Mouse (Mus musculus) liver (tissue): ENCODE data around the gene Gmppb.

Experiments used
- DNase-seq: peaks from one replicate; pipeline ENCODE4 v3.0.0-alpha.2; 2020; ENCODE audit warnings: mixed read lengths

The Gmppb gene

DNA sequence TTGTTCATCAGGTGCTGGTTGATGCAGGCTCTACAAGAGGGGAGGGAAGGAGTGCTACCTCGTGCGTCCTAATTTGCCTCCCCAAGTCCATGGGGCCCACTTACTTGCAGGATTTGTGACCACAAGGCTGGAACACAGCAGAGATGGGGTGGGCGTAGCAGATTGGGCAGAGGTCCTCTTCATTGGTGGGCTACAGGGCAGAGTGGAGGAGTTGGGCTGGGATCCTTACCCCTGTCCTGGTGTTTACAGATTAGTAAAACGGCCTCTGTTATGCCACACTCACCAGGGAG lies 2.8 kb downstream of the Gmppb start:
- DNase-seq: no peak

- DNase-seq: no peak
Measured at GRCm38 (mm10) chr9:108052411-108052810, 3.4 kb downstream of the Gmppb start.

GRCm38 (mm10) chr9:108052885-108053664 lies 4.0 kb downstream of the Gmppb start, which contains the start of gene Amigo3:
TSS of gene Amigo3 (plus strand) at chr9:108053159.
- peak; percentile 96 for DNase-seq

DNA sequence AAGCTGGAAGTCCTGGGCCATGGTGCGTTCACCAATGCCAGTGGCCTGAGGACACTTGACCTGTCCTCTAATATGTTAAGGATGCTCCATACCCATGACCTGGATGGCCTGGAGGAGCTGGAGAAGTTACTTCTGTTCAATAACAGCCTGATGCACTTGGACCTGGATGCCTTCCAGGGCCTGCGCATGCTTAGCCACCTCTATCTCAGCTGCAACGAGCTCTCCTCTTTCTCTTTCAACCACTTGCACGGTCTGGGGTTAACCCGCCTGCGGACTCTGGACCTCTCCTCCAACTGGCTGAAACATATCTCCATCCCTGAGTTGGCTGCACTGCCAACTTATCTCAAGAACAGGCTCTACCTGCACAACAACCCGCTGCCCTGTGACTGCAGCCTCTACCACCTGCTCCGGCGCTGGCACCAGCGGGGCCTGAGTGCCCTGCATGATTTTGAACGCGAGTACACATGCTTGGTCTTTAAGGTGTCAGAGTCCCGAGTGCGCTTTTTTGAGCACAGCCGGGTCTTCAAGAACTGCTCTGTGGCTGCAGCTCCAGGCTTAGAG lies 4.7 kb downstream of the Gmppb start:
- DNase-seq: no peak

DNA sequence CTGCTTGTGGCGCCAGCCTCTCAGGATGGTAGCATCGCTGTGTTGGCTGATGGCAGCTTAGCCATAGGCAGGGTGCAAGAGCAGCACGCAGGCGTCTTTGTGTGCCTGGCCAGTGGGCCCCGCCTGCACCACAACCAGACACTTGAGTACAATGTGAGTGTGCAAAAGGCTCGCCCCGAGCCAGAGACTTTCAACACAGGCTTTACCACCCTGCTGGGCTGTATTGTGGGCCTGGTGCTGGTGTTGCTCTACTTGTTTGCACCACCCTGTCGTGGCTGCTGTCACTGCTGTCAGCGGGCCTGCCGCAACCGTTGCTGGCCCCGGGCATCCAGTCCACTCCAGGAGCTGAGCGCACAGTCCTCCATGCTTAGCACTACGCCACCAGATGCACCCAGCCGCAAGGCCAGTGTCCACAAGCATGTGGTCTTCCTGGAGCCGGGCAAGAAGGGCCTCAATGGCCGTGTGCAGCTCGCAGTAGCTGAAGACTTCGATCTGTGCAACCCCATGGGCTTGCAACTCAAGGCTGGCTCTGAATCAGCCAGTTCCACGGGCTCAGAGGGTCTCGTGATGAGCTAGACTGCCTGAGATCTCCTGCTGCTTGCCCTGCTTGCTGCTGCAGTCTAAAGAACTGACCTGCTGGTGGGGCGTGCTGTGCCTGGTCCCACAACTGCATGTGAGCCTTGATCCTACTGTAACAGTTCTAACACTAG lies 5.4 kb downstream of the Gmppb start:
- DNase-seq: no peak

DNA sequence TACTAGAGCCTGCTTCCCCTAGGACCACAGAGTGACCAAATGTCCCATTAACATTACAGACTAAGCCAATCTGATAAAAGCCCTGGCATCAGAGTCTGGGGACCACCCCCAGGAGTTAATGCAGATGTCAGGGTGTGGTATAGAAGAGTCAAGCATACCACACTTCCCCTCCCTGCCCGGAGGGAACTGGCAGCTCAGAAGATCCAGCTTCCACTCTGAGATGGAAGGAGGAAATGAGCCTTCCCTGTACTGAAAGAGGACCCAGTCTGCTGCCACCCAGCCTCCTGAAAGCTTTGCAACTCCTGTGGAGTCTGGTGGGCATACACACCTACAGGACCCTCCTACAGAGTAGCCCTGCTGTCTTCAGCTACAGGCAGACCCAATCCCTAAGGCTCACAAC lies 6.0 kb downstream of the Gmppb start:
- no peak for DNase-seq

GRCm38 (mm10) chr9:108055661-108056237 lies 6.7 kb downstream of the Gmppb start:
- DNase-seq: no peak

- DNase-seq: no peak
Measured at GRCm38 (mm10) chr9:108056361-108057261, 7.6 kb downstream of the Gmppb start.

DNA sequence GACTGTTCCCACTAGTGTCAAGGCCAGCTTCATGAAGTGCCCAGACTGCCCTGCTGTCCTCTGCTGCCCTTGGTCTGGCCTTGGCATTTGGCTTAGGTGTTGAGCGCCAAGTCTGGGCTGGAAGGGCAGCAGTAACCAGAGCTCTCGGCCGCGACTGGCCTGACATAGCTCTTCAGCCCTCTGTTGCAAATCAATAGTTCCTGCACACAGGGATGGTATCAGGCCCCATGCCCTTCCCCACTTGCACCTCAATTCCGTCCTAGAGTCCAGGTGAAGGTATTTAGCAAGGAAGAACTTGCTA lies 8.2 kb downstream of the Gmppb start:
- DNase-seq: no peak

GRCm38 (mm10) chr9:108058291-108058690 lies 9.2 kb downstream of the Gmppb start:
- DNase-seq: no peak

DNA sequence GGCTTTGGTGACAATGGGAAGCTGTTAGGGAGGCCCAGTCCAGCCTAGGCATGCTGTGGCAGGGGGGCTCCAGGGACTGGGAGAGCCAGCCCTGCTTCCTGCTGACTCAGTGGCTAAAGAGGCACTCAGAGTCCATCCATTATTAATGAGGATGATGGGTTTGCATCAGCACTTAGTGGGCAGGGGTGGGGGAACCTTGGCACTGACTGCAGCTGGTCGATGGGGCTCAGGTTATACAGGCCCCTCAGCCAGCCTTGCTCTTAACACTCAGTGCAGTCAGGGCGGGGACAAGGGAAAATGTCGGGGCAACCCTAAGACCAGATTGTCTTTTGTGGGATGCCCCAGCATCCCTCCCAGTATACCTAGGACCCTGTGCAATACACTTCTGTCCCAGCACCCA lies 13.1 kb downstream of the Gmppb start:
- no peak for DNase-seq

DNA sequence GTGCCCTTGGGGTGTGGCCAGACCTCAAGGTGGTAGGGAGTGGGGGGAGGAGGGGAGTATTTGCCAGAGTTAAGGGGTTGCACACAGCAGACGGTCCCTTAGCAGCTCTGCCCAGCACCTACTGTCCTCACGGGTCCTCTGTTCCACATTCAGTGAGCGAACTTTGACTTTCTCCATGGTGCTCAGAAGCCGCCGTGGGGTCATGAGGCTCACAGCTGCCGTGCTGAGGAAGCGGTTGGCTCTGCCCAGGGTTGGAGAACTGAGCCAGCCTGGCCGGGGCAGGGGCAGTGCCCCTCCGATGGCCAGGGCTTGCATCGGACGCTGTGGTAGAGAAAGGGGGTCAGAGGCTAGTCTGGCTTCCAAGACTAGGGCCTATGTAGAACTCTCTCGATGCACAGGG lies 14.3 kb downstream of the Gmppb start:
- no peak for DNase-seq

GRCm38 (mm10) chr9:108065491-108066011 lies 16.5 kb downstream of the Gmppb start:
- DNase-seq: peak; percentile 70

GRCm38 (mm10) chr9:108067199-108067598 lies 18.2 kb downstream of the Gmppb start:
- DNase-seq: no peak

- peak; percentile 88 for DNase-seq
Measured at GRCm38 (mm10) chr9:108067900-108068299, 18.9 kb downstream of the Gmppb start.

DNA sequence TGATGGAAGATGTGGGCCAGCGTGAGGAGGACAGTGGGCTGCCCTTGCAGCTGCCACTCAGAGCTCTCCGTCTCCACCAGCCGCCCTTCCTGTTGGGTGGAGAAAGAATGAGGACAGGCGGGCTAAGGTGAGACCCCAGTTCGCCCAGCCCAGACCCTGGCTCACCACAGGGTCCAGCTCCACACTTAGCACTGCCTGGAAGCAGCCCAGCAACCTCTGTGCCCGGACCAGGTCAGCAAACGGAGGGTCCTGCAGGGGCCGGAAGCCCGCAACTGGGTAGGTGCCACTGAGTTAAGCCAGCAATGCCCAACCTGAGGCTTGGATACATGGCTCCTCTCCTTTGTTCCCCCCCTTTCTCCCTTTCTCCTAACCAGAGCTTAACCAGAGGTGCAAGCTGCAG lies 20.0 kb downstream of the Gmppb start:
- no peak for DNase-seq

GRCm38 (mm10) chr9:108069529-108069928 lies 20.5 kb downstream of the Gmppb start:
- DNase-seq: no peak

DNA sequence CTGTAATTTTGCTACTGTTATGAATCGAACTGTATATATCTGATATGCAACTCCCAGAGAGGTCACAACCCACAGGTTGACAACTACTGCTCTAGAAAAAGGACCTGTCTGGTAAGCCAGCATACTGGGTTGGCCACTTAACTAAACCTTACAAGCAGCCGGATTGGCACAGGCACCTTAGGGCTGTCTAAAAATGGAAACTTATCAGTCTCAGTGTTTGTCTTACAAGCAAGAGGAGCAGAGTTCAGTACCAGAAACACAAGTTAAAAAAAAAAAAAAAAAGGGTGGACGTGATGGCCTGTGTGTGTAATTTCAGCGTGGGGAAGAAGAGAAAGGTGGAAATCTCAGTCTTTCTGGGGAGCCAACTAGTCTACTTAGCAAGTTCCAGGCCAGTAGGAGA lies 22.8 kb downstream of the Gmppb start:
- DNase-seq: no peak

DNA sequence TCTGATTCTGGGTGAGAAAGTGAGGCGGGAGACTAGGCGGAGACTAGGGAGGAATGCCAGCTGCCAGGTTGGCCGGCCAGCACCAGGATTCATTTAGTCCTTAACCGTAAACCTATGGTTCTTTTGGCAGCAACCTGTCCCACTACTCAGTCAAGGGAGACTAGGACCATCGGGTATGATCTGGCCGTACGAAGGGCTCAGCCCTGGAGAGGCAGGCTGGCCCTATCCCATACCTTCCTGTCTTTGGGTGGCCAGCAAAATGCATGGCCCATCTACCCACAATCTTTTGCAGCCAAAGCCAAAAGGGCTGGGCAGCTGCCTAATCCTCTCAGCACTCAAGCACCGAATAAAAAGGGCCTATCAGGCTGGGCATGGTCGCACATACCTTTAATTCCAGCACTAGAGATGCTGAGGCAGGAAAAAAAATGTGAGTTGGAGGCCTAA lies 23.5 kb downstream of the Gmppb start:
- DNase-seq: no peak

- no peak for DNase-seq
Measured at GRCm38 (mm10) chr9:108073141-108073930, 24.3 kb downstream of the Gmppb start.

DNA sequence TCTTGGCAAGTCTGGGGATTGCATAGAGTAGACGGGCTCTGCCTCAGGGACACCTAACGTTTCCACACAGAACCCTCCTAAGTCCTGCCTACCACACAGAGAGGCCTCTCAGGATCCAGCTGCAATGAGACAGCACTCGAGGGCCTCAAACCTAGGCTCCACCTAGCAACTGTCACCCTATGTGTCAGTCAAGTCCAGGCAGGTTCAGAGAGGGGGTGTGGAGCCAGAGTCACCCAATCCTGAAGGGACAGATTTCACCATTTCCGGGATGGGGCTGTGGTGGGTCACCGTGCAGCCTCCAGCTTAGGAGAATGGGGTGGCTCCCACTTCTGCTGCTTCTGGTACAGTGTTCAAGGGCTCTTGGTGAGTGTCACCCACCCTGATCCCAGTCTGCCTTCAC lies 31.1 kb downstream of the Gmppb start, which contains the start of gene Mst1:
Gene Mst1 (plus strand): TSS at position 269 of the 400 bp plus-strand sequence.
- peak; percentile 93 for DNase-seq

GRCm38 (mm10) chr9:108082549-108082948 lies 33.5 kb downstream of the Gmppb start:
- peak; percentile 83 for DNase-seq
